Mouse (Mus musculus) hindbrain, embryonic 11.5 days (tissue): ENCODE measurements around the gene Usp30. TPM values are rescaled to one million over a fixed set of nuclear protein-coding genes. Genes with fewer than 3 reads are reported as not detected.
A peak's percentile ranks its signal among the peaks of the same experiment; 100 is the strongest.

Experiments used
- ATAC-seq: fragments of 200-750 bp; cut with Nextera tagmentation; 2 replicates; pipeline ENCODE4 v1.8.0; 2017; ENCODE audit warnings: mild to moderate bottlenecking, moderate TSS enrichment, moderate library complexity; ENCODE audit not compliant: low FRiP score
- DNase-seq: peaks from one replicate; pipeline ENCODE4 v3.0.0-alpha.2; 2015; ENCODE audit warnings: low spot score
- H3K27ac ChIP-seq: fragments of 300-500 bp; sonication (generic); 2 replicates; pipeline ENCODE4 v1.5.1; 2014; ENCODE audit warnings: mild to moderate bottlenecking, low read depth, low read length
- H3K27me3 ChIP-seq: fragments of 300-500 bp; sonication (generic); 2 replicates; pipeline ENCODE4 v1.6.1; 2014; ENCODE audit warnings: mild to moderate bottlenecking, low read length, moderate library complexity, mixed read lengths; ENCODE audit not compliant: control insufficient read depth, insufficient read depth
- H3K36me3 ChIP-seq: fragments of 300-500 bp; sonication (generic); 2 replicates; pipeline ENCODE4 v1.6.1; 2014; ENCODE audit warnings: mild to moderate bottlenecking, low read length, moderate library complexity, mixed read lengths; ENCODE audit not compliant: control insufficient read depth, insufficient read depth
- H3K4me1 ChIP-seq: fragments of 300-500 bp; sonication (generic); replicated peaks from 2 replicates; pipeline ENCODE4 v1.6.1; 2014; ENCODE audit warnings: low read length, mixed read lengths; ENCODE audit not compliant: control insufficient read depth, insufficient read depth
- H3K4me2 ChIP-seq: fragments of 300-500 bp; sonication (generic); replicated peaks from 2 replicates; pipeline ENCODE4 v1.6.1; 2014; ENCODE audit warnings: mild to moderate bottlenecking, low read depth, low read length
- H3K4me3 ChIP-seq: fragments of 300-500 bp; sonication (generic); 2 replicates; pipeline ENCODE4 v1.5.1; 2014; ENCODE audit warnings: low read depth, low read length
- H3K9ac ChIP-seq: fragments of 300-500 bp; sonication (generic); 2 replicates; pipeline ENCODE4 v1.6.1; 2014; ENCODE audit warnings: low read depth, low read length
- H3K9me3 ChIP-seq: fragments of 300-500 bp; sonication (generic); 2 replicates; pipeline ENCODE4 v1.6.1; 2016; ENCODE audit warnings: low read length; ENCODE audit not compliant: control insufficient read depth
- WGBS: fragments of 180-500 bp; shearing (Covaris S2); extraction: QIAGEN DNeasy Blood & Tissue Kit; methylation state at CpG from one replicate; pipeline ENCODE4 v1.1.7; 2014; 5-methylcytosine and 5-hydroxymethylcytosine counted together
- polyA plus RNA-seq: library from polyadenylated mRNA; unstranded; fragments of >200 nt; fragmentation: Nextera tagmentation; extraction: Ambion mirVana; gene quantifications from 2 replicates; pipeline ENCODE4 v1.2.1, GENCODE M21; 2014

Gene Usp30
- 11.0 and 11.1 TPM in 2 replicates for polyA plus RNA-seq

DNA sequence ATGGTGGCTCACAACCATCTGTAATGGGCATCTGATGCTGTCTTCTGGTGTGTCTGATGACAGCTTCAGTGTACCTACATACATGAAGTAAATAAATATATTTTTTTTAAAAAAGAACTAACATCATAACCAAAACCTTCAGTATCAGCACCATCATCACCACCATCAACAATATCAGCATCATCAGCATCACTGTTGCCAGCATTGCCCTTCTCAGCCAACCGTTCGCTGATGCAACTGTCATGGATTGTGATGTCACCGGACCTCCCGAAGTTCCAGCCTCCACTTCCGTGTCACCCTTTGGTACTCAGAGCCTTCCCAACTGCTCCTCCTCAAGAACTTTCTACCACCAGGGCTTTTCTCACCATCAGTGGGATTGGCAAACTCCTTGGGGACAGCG lies at the start of gene Usp30:
Usp30 (plus strand) TSS at position 301 of the 400 bp plus-strand sequence.
- 90% methylated on average over 6 of the region's 6 CpGs for WGBS
- ATAC-seq (no peak), DNase-seq (no peak)
- no peaks in the 10 kb centered on the region for H3K36me3 ChIP-seq
- H3K9me3 ChIP-seq = no peaks in the 10 kb centered on the region
- no peak within 1 kb of the TSS for H3K4me3 ChIP-seq
- no peaks in the 10 kb centered on the region for H3K27me3 ChIP-seq
- H3K9ac ChIP-seq = no peak within 1 kb of the TSS
- no peak within 1 kb of the TSS for H3K27ac ChIP-seq
- no peak within 1 kb of the TSS for H3K4me2 ChIP-seq
- no peaks in the 10 kb centered on the region for H3K4me1 ChIP-seq

DNA sequence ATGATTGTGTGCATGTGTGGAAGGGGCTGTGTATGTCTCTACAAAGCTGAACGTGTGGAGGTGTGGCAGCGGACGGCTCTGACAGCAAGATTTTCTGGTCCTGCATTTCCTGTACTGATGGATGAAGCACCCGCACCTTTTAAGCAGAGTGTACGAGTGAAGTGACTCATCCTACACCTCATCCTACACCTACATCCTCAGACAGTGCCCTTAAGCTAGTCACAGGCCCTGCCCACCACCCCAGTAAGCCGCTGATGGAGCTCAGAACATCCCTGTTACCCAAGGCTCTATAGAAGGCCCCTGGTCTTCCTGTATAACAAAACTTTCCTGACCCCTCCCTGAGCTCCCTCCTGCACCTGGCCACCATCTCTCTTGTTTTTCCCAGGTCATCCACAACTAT lies 40.9 kb upstream of the Usp30 start:
- Histone ChIP-seq H3K9me3 (no peaks in the 10 kb centered on the region), H3K36me3 (no peaks in the 10 kb centered on the region), H3K4me3 (no peak overlapping the region), H3K9ac (no peak overlapping the region), H3K4me2 (no peak overlapping the region), H3K27me3 (no peaks in the 10 kb centered on the region), H3K27ac (no peak overlapping the region), H3K4me1 (no peaks in the 10 kb centered on the region)
- ATAC-seq (no peak), DNase-seq (no peak)
- 66% methylated on average over 6 of the region's 6 CpGs for WGBS

DNA sequence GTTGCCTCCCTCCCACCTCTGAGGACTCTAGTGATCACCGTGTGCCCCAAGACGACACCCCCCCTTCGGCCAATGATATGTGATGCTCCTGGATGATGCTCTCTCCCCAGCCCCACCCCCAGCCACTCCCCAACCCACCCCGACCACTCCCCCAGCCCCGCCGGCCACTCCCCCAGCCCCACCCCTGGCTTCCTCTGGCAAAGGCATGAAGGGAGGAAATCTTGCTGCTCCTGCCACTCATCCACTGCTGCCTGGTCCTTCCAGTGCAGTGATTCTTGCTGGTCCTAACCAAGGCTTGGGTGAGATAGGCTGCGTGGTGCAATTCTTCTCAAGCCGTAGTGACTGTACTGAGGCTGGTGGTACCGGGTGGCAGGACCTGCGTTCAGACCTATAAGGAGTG lies 40.4 kb upstream of the Usp30 start:
- no peak for ATAC-seq
- 11% methylated on average over 10 of the region's 10 CpGs for WGBS
- Histone ChIP-seq H3K4me3 (no peak overlapping the region), H3K27me3 (no peaks in the 10 kb centered on the region), H3K27ac (no peak overlapping the region), H3K9me3 (no peaks in the 10 kb centered on the region), H3K36me3 (no peaks in the 10 kb centered on the region), H3K9ac (no peak overlapping the region), H3K4me1 (no peaks in the 10 kb centered on the region), H3K4me2 (no peak overlapping the region)
- peak; percentile 20 for DNase-seq

DNA sequence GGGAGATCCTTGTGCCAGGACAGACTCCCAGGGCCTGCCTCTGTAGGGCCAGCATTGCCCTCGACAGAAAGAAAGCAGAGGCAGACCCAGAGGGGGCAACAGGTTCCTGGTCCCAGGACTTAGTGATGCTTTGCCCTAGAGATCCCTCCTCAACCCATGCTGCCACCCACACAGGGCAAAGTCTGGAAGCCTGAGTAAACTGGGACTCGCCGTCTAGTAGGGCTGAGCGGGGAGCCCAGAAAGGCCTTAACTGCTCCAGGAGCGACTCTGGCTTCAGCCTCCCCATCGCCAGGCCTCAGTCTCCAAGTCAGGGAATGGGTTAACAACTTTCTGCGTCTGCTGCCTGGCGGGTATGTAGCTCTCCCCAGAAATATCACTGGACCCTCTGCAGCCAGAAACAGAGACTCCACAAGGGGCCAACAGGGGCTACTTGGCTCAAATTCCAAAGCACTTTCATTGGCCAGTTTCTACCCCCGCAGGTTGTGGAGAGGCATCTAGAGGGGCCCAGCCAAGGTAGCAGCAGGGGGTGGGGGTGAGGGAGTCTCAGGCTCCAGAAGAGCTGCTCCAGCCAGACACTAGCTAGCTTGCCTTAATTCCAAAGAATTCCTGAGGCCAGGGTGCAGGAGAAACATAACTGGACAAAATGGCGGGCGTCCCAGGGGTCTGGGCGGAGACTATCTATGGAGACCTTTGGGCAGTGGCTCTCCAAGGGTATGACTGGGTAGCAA lies 37.9 kb upstream of the Usp30 start:
- WGBS = 90% methylated on average over 12 of the region's 12 CpGs
- Histone ChIP-seq H3K4me2 (no peak overlapping the region), H3K27ac (no peak overlapping the region), H3K9ac (no peak overlapping the region), H3K27me3 (no peaks in the 10 kb centered on the region), H3K4me3 (no peak overlapping the region), H3K36me3 (no peaks in the 10 kb centered on the region), H3K9me3 (no peaks in the 10 kb centered on the region), H3K4me1 (no peaks in the 10 kb centered on the region)
- ATAC-seq (no peak), DNase-seq (no peak)

DNA sequence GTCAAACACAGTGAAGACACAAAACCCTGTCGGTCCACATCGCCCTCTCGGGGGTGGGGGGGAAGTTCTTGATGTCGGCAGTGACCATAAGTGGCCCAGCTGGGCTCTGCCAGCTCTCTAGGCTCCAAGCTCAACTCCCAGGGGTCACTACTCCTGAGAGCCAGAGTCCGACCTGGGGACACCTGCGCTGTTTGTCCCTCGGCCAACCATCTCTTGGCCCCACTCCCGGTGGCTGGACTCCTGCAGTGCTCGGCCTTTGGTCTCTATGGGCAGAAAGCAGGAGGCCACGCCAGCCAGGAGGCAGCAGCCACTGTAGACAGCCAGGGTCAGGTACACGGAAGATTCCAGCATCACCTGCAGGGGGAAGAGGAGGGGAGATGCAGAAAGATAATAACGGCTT lies 37.1 kb upstream of the Usp30 start:
- WGBS = 78% methylated on average over 12 of the region's 12 CpGs
- no peaks in the 10 kb centered on the region for H3K9me3 ChIP-seq
- no peaks in the 10 kb centered on the region for H3K36me3 ChIP-seq
- H3K4me2 ChIP-seq = no peak overlapping the region
- DNase-seq (no peak), ATAC-seq (no peak)
- no peak overlapping the region for H3K9ac ChIP-seq
- H3K27ac ChIP-seq = no peak overlapping the region
- H3K4me1 ChIP-seq = no peaks in the 10 kb centered on the region
- no peaks in the 10 kb centered on the region for H3K27me3 ChIP-seq
- H3K4me3 ChIP-seq = no peak overlapping the region

DNA sequence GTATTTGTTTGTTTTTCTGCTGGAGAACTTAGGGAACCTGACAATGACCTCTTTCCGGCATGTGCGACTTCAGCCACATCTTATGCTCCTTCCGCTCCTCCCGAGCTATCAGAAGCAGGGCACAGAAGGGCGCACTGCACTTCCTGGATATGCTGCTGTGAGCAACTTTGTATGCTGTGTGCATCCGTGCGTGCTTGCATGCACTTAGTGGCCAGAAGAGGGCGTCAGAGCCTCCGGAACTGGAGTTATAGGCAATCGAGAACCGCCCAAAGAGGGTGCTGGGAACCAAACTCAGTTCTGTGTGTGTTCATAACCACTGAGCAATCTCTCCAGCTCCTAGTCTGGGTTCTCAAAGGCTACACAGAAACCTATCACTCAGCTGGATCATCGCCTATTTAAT lies 34.6 kb upstream of the Usp30 start:
- H3K4me2 ChIP-seq = no peak overlapping the region
- ATAC-seq (no peak), DNase-seq (no peak)
- H3K36me3 ChIP-seq = no peaks in the 10 kb centered on the region
- H3K9ac ChIP-seq = no peak overlapping the region
- WGBS = 92% methylated on average over 12 of the region's 12 CpGs
- H3K9me3 ChIP-seq = no peaks in the 10 kb centered on the region
- H3K27me3 ChIP-seq = no peaks in the 10 kb centered on the region
- H3K4me3 ChIP-seq = no peak overlapping the region
- no peaks in the 10 kb centered on the region for H3K4me1 ChIP-seq
- no peak overlapping the region for H3K27ac ChIP-seq

DNA sequence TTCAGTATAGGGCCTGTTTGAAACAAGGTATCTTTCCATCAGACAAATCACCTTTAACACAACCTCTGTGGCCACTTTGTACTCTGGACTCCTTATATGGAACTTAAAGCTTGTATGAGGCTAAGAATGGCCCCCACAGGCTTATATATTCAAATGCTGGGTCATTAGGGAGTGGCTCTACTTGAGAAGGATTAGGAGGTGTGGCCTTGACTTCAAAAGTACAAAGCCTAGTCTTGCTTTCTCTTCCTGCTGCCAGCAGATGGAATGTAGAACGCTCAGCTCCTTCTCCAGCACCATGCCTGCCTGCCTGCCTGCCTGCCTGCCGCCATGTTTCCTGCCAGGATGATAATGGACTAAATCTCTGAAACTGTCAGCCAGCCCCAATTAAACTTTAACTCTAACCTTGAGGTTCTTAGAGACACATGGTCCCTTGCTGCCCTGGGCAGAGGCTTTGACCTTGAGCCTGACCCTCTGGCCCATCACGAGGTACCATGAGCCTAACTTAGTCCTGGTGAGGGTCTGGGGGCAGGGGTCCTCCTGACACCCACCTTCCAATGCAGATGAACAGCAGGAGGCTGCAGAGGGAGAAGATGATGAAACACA lies 33.0 kb upstream of the Usp30 start:
- Histone ChIP-seq H3K4me2 (no peak overlapping the region), H3K27ac (no peak overlapping the region), H3K9ac (no peak overlapping the region), H3K36me3 (no peaks in the 10 kb centered on the region), H3K9me3 (no peaks in the 10 kb centered on the region), H3K4me1 (no peaks in the 10 kb centered on the region), H3K4me3 (no peak overlapping the region), H3K27me3 (peaks cover 1% of the 10 kb centered on the region; the same call in 1 of the 2 replicates)
- ATAC-seq = no peak
- DNase-seq = no peak
- 89% methylated on average over 3 of the region's 3 CpGs for WGBS

DNA sequence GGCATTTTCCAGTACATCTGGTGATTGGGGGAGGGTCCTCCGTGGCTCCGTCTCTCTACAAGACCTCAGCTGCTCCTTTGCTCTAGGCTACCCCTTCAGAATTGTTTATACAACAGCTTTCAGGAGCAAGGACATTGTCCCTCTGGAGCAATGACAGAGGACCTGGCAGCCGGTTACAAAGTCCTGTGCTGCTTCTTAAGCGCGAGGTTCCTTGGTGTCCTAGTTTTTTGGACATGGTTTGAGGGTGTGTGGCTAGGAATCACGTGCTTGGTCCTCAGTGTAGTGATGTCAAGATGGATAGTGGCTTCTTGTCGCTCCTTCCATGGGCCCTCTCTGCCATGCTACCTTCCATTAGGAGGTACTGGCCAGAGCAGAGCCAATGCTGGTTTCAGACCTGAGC lies 30.9 kb upstream of the Usp30 start:
- H3K4me3 ChIP-seq = no peak overlapping the region
- no peak overlapping the region for H3K4me2 ChIP-seq
- peaks cover 2% of the 10 kb centered on the region; the same call in 1 of the 2 replicates for H3K27me3 ChIP-seq
- no peak overlapping the region for H3K9ac ChIP-seq
- DNase-seq (no peak), ATAC-seq (no peak)
- no peaks in the 10 kb centered on the region for H3K9me3 ChIP-seq
- 81% methylated on average over 7 of the region's 7 CpGs for WGBS
- no peak overlapping the region for H3K27ac ChIP-seq
- H3K36me3 ChIP-seq = no peaks in the 10 kb centered on the region
- no peaks in the 10 kb centered on the region for H3K4me1 ChIP-seq

DNA sequence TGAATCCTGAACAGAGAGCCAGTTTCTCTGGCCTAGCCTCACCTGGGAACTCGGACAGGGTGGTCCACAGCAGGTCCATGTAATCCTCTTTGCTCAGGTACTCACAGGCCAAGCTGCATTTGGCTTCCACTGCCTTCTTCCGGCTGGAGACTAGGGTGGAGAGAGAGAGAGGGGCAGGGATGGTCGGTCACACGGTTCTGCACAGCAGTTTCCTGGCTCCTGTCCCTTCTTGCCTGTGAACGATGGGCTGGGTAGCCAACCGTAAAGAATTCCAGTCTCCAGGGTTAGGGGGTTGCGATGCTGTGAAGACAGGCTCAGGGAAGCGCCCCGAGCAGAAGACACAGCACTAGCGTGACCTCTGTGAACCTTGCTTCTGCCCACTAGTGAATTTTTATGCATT lies 30.1 kb upstream of the Usp30 start:
- Histone ChIP-seq H3K4me3 (no peak overlapping the region), H3K9ac (no peak overlapping the region), H3K9me3 (no peaks in the 10 kb centered on the region), H3K27ac (no peak overlapping the region), H3K27me3 (peaks cover 2% of the 10 kb centered on the region; the same call in 1 of the 2 replicates), H3K4me1 (no peaks in the 10 kb centered on the region), H3K36me3 (no peaks in the 10 kb centered on the region), H3K4me2 (no peak overlapping the region)
- ATAC-seq (no peak), DNase-seq (no peak)
- 44% methylated on average over 10 of the region's 10 CpGs for WGBS
